Mouse (Mus musculus) T-cell, adult 66 days (primary cell): ENCODE measurements around the gene Npdc1. TPM values are rescaled to one million over a fixed set of nuclear protein-coding genes. Genes with fewer than 3 reads are reported as not detected.

Experiments used
- total RNA-seq, 2 experiments: library from RNA; stranded (reverse); gene quantifications; 3 replicates in 1 of 2; 4 replicates in 1 of 2; pipeline ENCODE4 v1.2.4; 2023

The Npdc1 gene
- total RNA-seq = 1 to 10 TPM; 3.3 to 3.8 TPM

GRCm38 (mm10) chr2:25399051-25399450, at the start of gene Npdc1:
Npdc1 (plus strand) TSS chr2:25399351.

GRCm38 (mm10) chr2:25356208-25357079, 42.7 kb upstream of the Npdc1 start, which contains the start of gene Dpp7:
Dpp7 (minus strand) TSS chr2:25356359.

GRCm38 (mm10) chr2:25365091-25365761, 33.9 kb upstream of the Npdc1 start, which contains the start of gene Uap1l1:
Uap1l1 (minus strand) TSS chr2:25365682.

GRCm38 (mm10) chr2:25371764-25372643, 27.1 kb upstream of the Npdc1 start, which contains the start of gene Sapcd2:
Sapcd2 (plus strand) TSS chr2:25372321.

DNA sequence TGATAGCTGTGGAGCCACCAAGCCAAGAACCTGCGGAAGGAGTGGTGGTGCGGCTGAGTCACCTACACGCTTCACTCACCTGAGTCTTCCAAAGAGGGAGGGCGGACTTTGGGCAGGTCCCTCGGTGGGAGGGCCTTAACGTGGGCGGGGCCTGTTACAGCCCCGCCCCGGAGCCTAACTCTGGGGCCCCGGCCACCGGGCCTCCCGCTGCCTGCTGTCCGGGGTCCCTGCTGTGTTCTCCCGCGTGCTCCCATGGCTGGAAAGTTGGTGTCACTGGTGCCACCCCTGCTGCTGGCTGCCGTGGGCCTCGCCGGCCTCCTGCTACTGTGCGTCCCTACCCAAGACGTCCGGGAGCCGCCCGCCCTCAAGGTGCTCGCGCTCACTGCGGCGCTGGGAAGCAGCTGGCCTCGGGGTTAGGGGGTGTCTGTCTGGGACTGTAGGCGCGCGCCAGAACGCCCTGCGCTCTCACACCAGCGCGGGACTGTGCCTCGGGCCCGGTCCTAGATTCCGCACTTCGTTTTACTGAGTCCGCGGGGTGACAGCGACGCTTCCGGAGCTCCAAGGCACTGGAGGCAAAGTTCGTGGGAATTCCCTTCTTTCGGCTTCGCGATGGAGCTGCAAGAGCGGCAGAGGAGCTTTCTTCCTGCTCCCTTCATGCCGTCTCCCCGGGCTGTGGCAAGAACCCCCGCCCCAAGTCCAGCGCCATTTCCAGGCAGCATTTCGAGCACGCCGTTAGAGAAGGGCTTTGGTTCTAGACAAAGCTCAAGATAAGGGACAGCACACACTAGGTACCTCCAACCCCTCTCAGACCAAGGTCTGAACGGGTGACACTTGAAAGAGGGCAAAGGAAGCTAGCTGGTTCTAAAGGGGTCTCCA, 3.2 kb upstream of the Npdc1 start, which contains the start of gene Entpd2:
Entpd2 (plus strand) TSS at position 154 of the 876 bp plus-strand sequence.

DNA sequence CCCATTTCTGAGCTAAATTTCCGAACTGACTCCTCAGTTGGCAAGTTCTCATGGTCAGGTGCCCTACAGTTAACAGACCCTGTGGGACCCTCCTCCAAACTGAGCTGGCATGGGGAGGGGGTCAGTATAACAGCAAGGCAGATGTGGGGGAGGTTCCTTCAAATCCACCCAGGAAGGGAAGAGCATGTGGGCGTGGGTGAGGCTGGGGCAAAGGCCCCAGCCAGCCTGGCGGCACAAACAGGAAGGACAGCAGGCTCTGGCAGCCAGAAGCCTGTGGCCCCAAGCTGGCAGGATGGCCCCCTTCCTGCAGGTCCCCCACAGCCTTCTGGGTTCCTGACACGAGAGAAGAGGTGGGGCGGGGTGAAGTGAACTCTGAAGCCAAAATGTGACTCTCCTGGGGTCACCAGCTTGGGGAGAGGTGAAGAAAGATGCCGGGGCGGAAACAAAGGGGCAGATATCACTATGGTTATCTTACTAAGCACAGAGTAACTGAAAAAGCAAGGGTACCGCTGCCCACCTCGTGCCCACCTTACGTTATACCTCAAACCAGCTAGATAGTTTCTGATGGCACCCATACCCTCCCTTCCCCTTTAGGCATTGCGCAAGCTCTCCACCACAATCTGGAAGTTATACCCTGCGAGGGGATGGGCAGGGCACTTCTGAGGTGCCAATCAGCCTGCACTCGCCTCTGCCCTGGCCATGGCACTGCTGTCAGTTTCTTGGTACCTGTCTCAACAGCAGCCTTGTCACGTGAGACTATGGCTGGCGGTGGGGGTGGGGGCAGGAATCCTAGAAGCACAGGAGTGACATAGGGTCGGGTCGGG, 23.6 kb downstream of the Npdc1 start, which contains the start of gene Fut7:
Fut7 (plus strand) TSS at position 681 of the 824 bp plus-strand sequence.

GRCm38 (mm10) chr2:25428442-25429236, 29.5 kb downstream of the Npdc1 start, which contains the start of gene Abca2:
Abca2 (plus strand) TSS chr2:25428703.

GRCm38 (mm10) chr2:25456205-25456953, 57.2 kb downstream of the Npdc1 start, which contains the start of gene Clic3:
Clic3 (plus strand) TSS chr2:25456838.

Other genes starting within 250 kb of the Npdc1 start
- 1 to 10 TPM; 2.8 to 5.0 TPM for gene Nrarp, start 218.6 kb upstream of the Npdc1 start, total RNA-seq
- 10 to 100 TPM; 35.7 to 39.1 TPM for gene Tor4a, start 202.5 kb upstream of the Npdc1 start, total RNA-seq
- 10 to 100 TPM; 74.8 to 89.9 TPM for gene Nelfb, start 187.9 kb upstream of the Npdc1 start, total RNA-seq
- gene Stpg3, start 184.7 kb upstream of the Npdc1 start, total RNA-seq = under 1 TPM in 1 of 2 experiments, not detected in 1; 0.50 TPM
- not detected for gene Fam166a, start 180.6 kb upstream of the Npdc1 start, total RNA-seq
- gene Tubb4b, start 174.6 kb upstream of the Npdc1 start, total RNA-seq = 100 to 1,000 TPM; 122 to 138 TPM
- not detected for gene Slc34a3, start 165.0 kb upstream of the Npdc1 start, total RNA-seq
- gene Rnf224, start 162.6 kb upstream of the Npdc1 start, total RNA-seq = not detected
- gene Rnf208, start 157.1 kb upstream of the Npdc1 start, total RNA-seq = 1 to 10 TPM in 1 of 2 experiments, under 1 TPM in 1; 0.82 to 1.4 TPM
- not detected for gene Cysrt1, start 156.9 kb upstream of the Npdc1 start, total RNA-seq
- 10 to 100 TPM in 1 of 2 experiments, 1 to 10 TPM in 1; 9.0 to 11.1 TPM for gene AL732309.1, start 152.5 kb upstream of the Npdc1 start, total RNA-seq
- 10 to 100 TPM; 16.7 to 17.9 TPM for gene Tmem203, start 143.9 kb upstream of the Npdc1 start, total RNA-seq
- gene Tprn, start 136.7 kb upstream of the Npdc1 start, total RNA-seq = 10 to 100 TPM; 15.9 to 22.1 TPM
- gene Ssna1, start 126.9 kb upstream of the Npdc1 start, total RNA-seq = 10 to 100 TPM; 43.8 to 45.5 TPM
- gene Anapc2, start 126.9 kb upstream of the Npdc1 start, total RNA-seq = 100 to 1,000 TPM; 108 to 110 TPM
- gene Tmem210, start 111.2 kb upstream of the Npdc1 start, total RNA-seq = not detected
- gene Lrrc26, start 109.4 kb upstream of the Npdc1 start, total RNA-seq = not detected
- not detected for gene Grin1, start 80.2 kb upstream of the Npdc1 start, total RNA-seq
- 10 to 100 TPM; 46.4 to 46.6 TPM for gene Man1b1, start 67.0 kb upstream of the Npdc1 start, total RNA-seq
- gene Dpp7, start 43.0 kb upstream of the Npdc1 start, total RNA-seq = 10 to 100 TPM; 10.7 to 22.7 TPM
- gene Uap1l1, start 33.7 kb upstream of the Npdc1 start, total RNA-seq = 10 to 100 TPM in 1 of 2 experiments, 1 to 10 TPM in 1; 8.9 to 12.4 TPM
- 1 to 10 TPM in 1 of 2 experiments, under 1 TPM in 1; 0.39 to 2.7 TPM for gene Sapcd2, start 27.0 kb upstream of the Npdc1 start, total RNA-seq
- not detected for gene Entpd2, start 3.5 kb upstream of the Npdc1 start, total RNA-seq
- gene Fut7, start 23.9 kb downstream of the Npdc1 start, total RNA-seq = under 1 TPM; 0.39 to 0.73 TPM
- gene Abca2, start 29.4 kb downstream of the Npdc1 start, total RNA-seq = 10 to 100 TPM; 82.9 to 83.2 TPM
- gene Clic3, start 57.5 kb downstream of the Npdc1 start, total RNA-seq = 1 to 10 TPM in 1 of 2 experiments, not detected in 1; 1.4 TPM
- 10 to 100 TPM; 71.5 to 79.3 TPM for gene Paxx, start 61.7 kb downstream of the Npdc1 start, total RNA-seq
- not detected for gene Ptgds, start 70.7 kb downstream of the Npdc1 start, total RNA-seq
- not detected for gene Lcn12, start 94.6 kb downstream of the Npdc1 start, total RNA-seq
- gene Fbxw5, start 101.4 kb downstream of the Npdc1 start, total RNA-seq = 10 to 100 TPM; 51.3 to 54.9 TPM
- gene C8g, start 102.4 kb downstream of the Npdc1 start, total RNA-seq = 1 to 10 TPM; 1.0 to 1.3 TPM
- gene Traf2, start 147.6 kb downstream of the Npdc1 start, total RNA-seq = 10 to 100 TPM; 45.3 to 55.1 TPM
- gene Edf1, start 158.5 kb downstream of the Npdc1 start, total RNA-seq = 100 to 1,000 TPM; 121 to 134 TPM
- 1 to 10 TPM; 2.2 to 4.3 TPM for gene Mamdc4, start 175.5 kb downstream of the Npdc1 start, total RNA-seq
- 10 to 100 TPM; 22.0 to 26.5 TPM for gene Phpt1, start 175.9 kb downstream of the Npdc1 start, total RNA-seq
- 1 to 10 TPM in 1 of 2 experiments, under 1 TPM in 1; 0.76 to 2.1 TPM for gene Ajm1, start 182.4 kb downstream of the Npdc1 start, total RNA-seq
- gene Rabl6, start 209.2 kb downstream of the Npdc1 start, total RNA-seq = 100 to 1,000 TPM; 121 to 124 TPM
- not detected for gene Ccdc183, start 218.3 kb downstream of the Npdc1 start, total RNA-seq
- 1 to 10 TPM in 1 of 2 experiments, not detected in 1; 1.0 TPM for gene Tmem141, start 222.7 kb downstream of the Npdc1 start, total RNA-seq
- gene Fcna, start 228.7 kb downstream of the Npdc1 start, total RNA-seq = 1 to 10 TPM; 4.1 to 6.8 TPM